ENCODE assay signal across 9 mouse cellular contexts in genomic region chr5:115651821-115652220, GRCm38 (mm10). TPM values are rescaled to one million over a fixed set of nuclear protein-coding genes. Genes with fewer than 3 reads are reported as not detected.
A peak's percentile ranks its signal among the peaks of the same experiment; 100 is the strongest.
DNase-seq lines count a peak whose midpoint lies in the region; ATAC-seq and TF ChIP-seq lines count a peak whose summit lies in the region.
"Had no signal": no experiment of that assay in that cellular context is flagged by ENCODE, and none has a peak within 500 bp of the region (broad histone marks: within the 10 kb centered on the region; RNA-seq: fewer than 3 reads in every experiment).

No protein-coding gene starts in this region.

- no peaks in the 10 kb centered on the region for H3K27me3 ChIP-seq in heart, embryonic 15.5 days
- no peaks in the 10 kb centered on the region for H3K27me3 ChIP-seq in embryonic facial prominence, embryonic 12.5 days
- no peaks in the 10 kb centered on the region for H3K27me3 ChIP-seq in hindbrain, embryonic 11.5 days (ENCODE audit: control insufficient read depth, insufficient read depth, low read length)
- no peaks in the 10 kb centered on the region for H3K27me3 ChIP-seq in liver, postnatal 0 days (ENCODE audit: insufficient read depth, low read length)

- H3K9ac ChIP-seq in heart, embryonic 15.5 days = peak overlapping the region; percentile 61
- peak overlapping the region; percentile 21; the same call in 1 of the 2 replicates for H3K9ac ChIP-seq in embryonic facial prominence, embryonic 12.5 days
- H3K9ac ChIP-seq in hindbrain, embryonic 11.5 days (ENCODE audit: low read depth, low read length) = no peak overlapping the region
- H3K9ac ChIP-seq in liver, postnatal 0 days (replicated peaks) = peak overlapping the region; percentile 51; the same call in 1 of the 2 replicates

- 84% methylated on average over 10 of the region's 10 CpGs for WGBS in heart, embryonic 15.5 days
- WGBS in embryonic facial prominence, embryonic 12.5 days = 88% methylated on average over 10 of the region's 10 CpGs
- 93% methylated on average over 10 of the region's 10 CpGs for WGBS in hindbrain, embryonic 11.5 days
- WGBS in liver, postnatal 0 days (ENCODE audit: insufficient replicate concordance) = 89% methylated on average over 10 of the region's 10 CpGs

- H3K4me1 ChIP-seq in heart, embryonic 15.5 days (replicated peaks) = peaks cover 8% of the 10 kb centered on the region
- H3K4me1 ChIP-seq in embryonic facial prominence, embryonic 12.5 days = peaks cover 8% of the 10 kb centered on the region
- peaks cover 4% of the 10 kb centered on the region; the same call in 1 of the 2 replicates for H3K4me1 ChIP-seq in hindbrain, embryonic 11.5 days (replicated peaks; ENCODE audit: control insufficient read depth, insufficient read depth, low read length)
- peaks cover 7% of the 10 kb centered on the region for H3K4me1 ChIP-seq in liver, postnatal 0 days (ENCODE audit: insufficient read depth)

- DNase-seq in heart, postnatal 14 days = no peak
- no peak for DNase-seq in hindbrain, embryonic 11.5 days (ENCODE audit: low spot score)
- no peak for DNase-seq in liver, postnatal 0 days
- DNase-seq in frontal cortex, postnatal 25 days (ENCODE audit: low spot score in 2 of 2) = no peak
- DNase-seq in layer of hippocampus, adult 8-10 months (ENCODE audit: low spot score in 2 of 2) = no peak
- no peak for DNase-seq in adrenal gland, postnatal 4 days (ENCODE audit: low spot score in 2 of 2)
- DNase-seq: cerebellum, adult 9-10 months had no signal

- H3K36me3 ChIP-seq in heart, embryonic 15.5 days = peaks cover 9% of the 10 kb centered on the region
- peaks cover 14% of the 10 kb centered on the region; the same call in 1 of the 2 replicates for H3K36me3 ChIP-seq in embryonic facial prominence, embryonic 12.5 days
- H3K36me3 ChIP-seq in hindbrain, embryonic 11.5 days (ENCODE audit: control insufficient read depth, insufficient read depth, low read length) = 0 out of 2 replicates have a peak, but pooled peaks cover 2% of the 10 kb centered on the region
- peaks cover 4% of the 10 kb centered on the region for H3K36me3 ChIP-seq in liver, postnatal 0 days (replicated peaks; ENCODE audit: insufficient read depth, low read length)

- no peak for TF ChIP-seq EP300 in liver, postnatal 0 days (IDR thresholded peaks at IDR 0.05; ENCODE audit: low read depth)

- H3K9me3 ChIP-seq in heart, embryonic 15.5 days (replicated peaks) = no peaks in the 10 kb centered on the region
- no peaks in the 10 kb centered on the region for H3K9me3 ChIP-seq in embryonic facial prominence, embryonic 12.5 days
- H3K9me3 ChIP-seq in hindbrain, embryonic 11.5 days (ENCODE audit: control insufficient read depth, low read length) = no peaks in the 10 kb centered on the region
- H3K9me3 ChIP-seq in liver, postnatal 0 days (ENCODE audit: low read length) = no peaks in the 10 kb centered on the region

- H3K4me2 ChIP-seq in heart, embryonic 15.5 days = peak overlapping the region; percentile 73
- peak overlapping the region; percentile 61 for H3K4me2 ChIP-seq in embryonic facial prominence, embryonic 12.5 days (replicated peaks)
- peak overlapping the region; percentile 49; the same call in 1 of the 2 replicates for H3K4me2 ChIP-seq in hindbrain, embryonic 11.5 days (replicated peaks; ENCODE audit: low read depth, low read length)
- H3K4me2 ChIP-seq in liver, postnatal 0 days (ENCODE audit: low read depth, low read length) = peak overlapping the region; percentile 66

- no peak overlapping the region for H3K27ac ChIP-seq in heart, embryonic 15.5 days
- no peak overlapping the region for H3K27ac ChIP-seq in embryonic facial prominence, embryonic 12.5 days
- H3K27ac ChIP-seq in hindbrain, embryonic 11.5 days (ENCODE audit: low read depth, low read length) = no peak overlapping the region
- H3K27ac ChIP-seq in liver, postnatal 0 days (ENCODE audit: low read depth) = no peak overlapping the region

- no peak for ATAC-seq in heart, embryonic 15.5 days (replicated peaks; ENCODE audit: insufficient number of reproducible peaks, insufficient read depth, low FRiP score, low read depth)
- no peak for ATAC-seq in embryonic facial prominence, embryonic 12.5 days (ENCODE audit: insufficient number of reproducible peaks, insufficient read depth, low FRiP score, low TSS enrichment)
- no peak for ATAC-seq in hindbrain, embryonic 11.5 days (ENCODE audit: low FRiP score)
- no peak for ATAC-seq in liver, postnatal 0 days

- no peak overlapping the region for H3K4me3 ChIP-seq in heart, embryonic 15.5 days
- peak overlapping the region; percentile 43; the same call in 1 of the 2 replicates for H3K4me3 ChIP-seq in embryonic facial prominence, embryonic 12.5 days
- H3K4me3 ChIP-seq in hindbrain, embryonic 11.5 days (ENCODE audit: low read depth, low read length) = no peak overlapping the region
- no peak overlapping the region for H3K4me3 ChIP-seq in liver, postnatal 0 days (ENCODE audit: low read depth, low read length)

- intact Hi-C loops in heart, postnatal 14 days (cut with DNase I) = loop anchor here (1.0 to 10.0 kb wide), 2 partner anchors 18 to 193 kb away; partner anchors contain the start of gene Cit

- TF ChIP-seq CTCF in liver, postnatal 0 days (IDR thresholded peaks at IDR 0.05; ENCODE audit: low read depth) = no peak

RNA-seq across cellular contexts. Expression of gene Rab35, which starts 20.1 kb away (rescaled TPM):
- polyA plus RNA-seq in heart, embryonic 15.5 days (2015; fragmentation: Nextera tagmentation; extraction: Ambion mirVana) = 13.7 and 15.0 TPM in 2 replicates
- 10 to 100 TPM; 41.5 to 41.8 TPM for total RNA-seq in heart, postnatal 14 days (2021)
- polyA plus RNA-seq in embryonic facial prominence, embryonic 12.5 days (2016; fragmentation: Nextera tagmentation; extraction: Ambion mirVana) = 18.5 and 20.5 TPM in 2 replicates
- polyA plus RNA-seq in hindbrain, embryonic 11.5 days (2014; fragmentation: Nextera tagmentation; extraction: Ambion mirVana) = 18.3 and 18.8 TPM in 2 replicates
- 7.6 and 8.6 TPM in 2 replicates for polyA plus RNA-seq in liver, postnatal 0 days (2015; fragmentation: Nextera tagmentation; extraction: Ambion mirVana)
- 100 to 1,000 TPM in 1 of 4 experiments, 10 to 100 TPM in 3; 81.0 to 102 (median 87.9) TPM for total RNA-seq in layer of hippocampus, adult 8-10 months (2022)
- total RNA-seq in adrenal gland, postnatal 4 days (2021) = 10 to 100 TPM; 65.0 to 65.5 TPM
